Mouse (Mus musculus): ENCODE data around the gene Tspan9. TPM values are rescaled to one million over a fixed set of nuclear protein-coding genes. Genes with fewer than 3 reads are reported as not detected.
A peak's percentile ranks its signal among the peaks of the same experiment; 100 is the strongest.

Gene Tspan9
- polyA plus RNA-seq, 1 experiment from 2014 or later: 77.3 TPM

GRCm38 (mm10) chr6:128135459-128135858 lies 7.9 kb downstream of the Tspan9 start:
- no peak for DNase-seq (ENCODE audit: low spot score)
- no peak for TF ChIP-seq CTCF (IDR thresholded peaks at IDR 0.05; ENCODE audit: low read depth)
- TF ChIP-seq EP300 (optimal IDR thresholded peaks at IDR 0.05): no peak
- 57% methylated on average over 5 of the region's 5 CpGs for WGBS
- H3K27me3 ChIP-seq (ENCODE audit: control insufficient read depth, insufficient read depth, low read length): no peaks in the 10 kb centered on the region
- H3K36me3 ChIP-seq (ENCODE audit: control insufficient read depth, insufficient read depth, low read length): no peaks in the 10 kb centered on the region
- 0 out of 2 replicates have a peak overlapping the region, but pooled peaks have one; percentile 13 for H3K9ac ChIP-seq (ENCODE audit: low read length)
- peak overlapping the region; percentile 67 for H3K27ac ChIP-seq (replicated peaks)
- no peak overlapping the region for H3K4me2 ChIP-seq (replicated peaks; ENCODE audit: low read depth)
- no peak overlapping the region for H3K4me3 ChIP-seq (ENCODE audit: low read depth, low read length)
- no peaks in the 10 kb centered on the region for H3K9me3 ChIP-seq (ENCODE audit: control insufficient read depth, low read length)
- no peak for ATAC-seq (ENCODE audit: low FRiP score, low TSS enrichment)
- peaks cover 19% of the 10 kb centered on the region for H3K4me1 ChIP-seq (replicated peaks; ENCODE audit: control insufficient read depth, insufficient read depth)

- DNase-seq (ENCODE audit: low spot score) (no peak), ATAC-seq (ENCODE audit: low FRiP score, low TSS enrichment) (no peak)
- H3K4me1 ChIP-seq (replicated peaks; ENCODE audit: control insufficient read depth, insufficient read depth): peaks cover 19% of the 10 kb centered on the region
- 62% methylated on average over 5 of the region's 5 CpGs for WGBS
- H3K4me3 ChIP-seq (ENCODE audit: low read depth, low read length): no peak overlapping the region
- H3K36me3 ChIP-seq (ENCODE audit: control insufficient read depth, insufficient read depth, low read length): no peaks in the 10 kb centered on the region
- H3K27me3 ChIP-seq (ENCODE audit: control insufficient read depth, insufficient read depth, low read length): no peaks in the 10 kb centered on the region
- no peak overlapping the region for H3K4me2 ChIP-seq (replicated peaks; ENCODE audit: low read depth)
- H3K9me3 ChIP-seq (ENCODE audit: control insufficient read depth, low read length): no peaks in the 10 kb centered on the region
- H3K27ac ChIP-seq (replicated peaks): peak overlapping the region; percentile 67
- no peak for TF ChIP-seq EP300 (optimal IDR thresholded peaks at IDR 0.05)
- TF ChIP-seq CTCF (IDR thresholded peaks at IDR 0.05; ENCODE audit: low read depth): no peak
- H3K9ac ChIP-seq (ENCODE audit: low read length): 0 out of 2 replicates have a peak overlapping the region, but pooled peaks have one; percentile 13
Observed at GRCm38 (mm10) chr6:128135006-128135405, 8.4 kb downstream of the Tspan9 start.

DNA sequence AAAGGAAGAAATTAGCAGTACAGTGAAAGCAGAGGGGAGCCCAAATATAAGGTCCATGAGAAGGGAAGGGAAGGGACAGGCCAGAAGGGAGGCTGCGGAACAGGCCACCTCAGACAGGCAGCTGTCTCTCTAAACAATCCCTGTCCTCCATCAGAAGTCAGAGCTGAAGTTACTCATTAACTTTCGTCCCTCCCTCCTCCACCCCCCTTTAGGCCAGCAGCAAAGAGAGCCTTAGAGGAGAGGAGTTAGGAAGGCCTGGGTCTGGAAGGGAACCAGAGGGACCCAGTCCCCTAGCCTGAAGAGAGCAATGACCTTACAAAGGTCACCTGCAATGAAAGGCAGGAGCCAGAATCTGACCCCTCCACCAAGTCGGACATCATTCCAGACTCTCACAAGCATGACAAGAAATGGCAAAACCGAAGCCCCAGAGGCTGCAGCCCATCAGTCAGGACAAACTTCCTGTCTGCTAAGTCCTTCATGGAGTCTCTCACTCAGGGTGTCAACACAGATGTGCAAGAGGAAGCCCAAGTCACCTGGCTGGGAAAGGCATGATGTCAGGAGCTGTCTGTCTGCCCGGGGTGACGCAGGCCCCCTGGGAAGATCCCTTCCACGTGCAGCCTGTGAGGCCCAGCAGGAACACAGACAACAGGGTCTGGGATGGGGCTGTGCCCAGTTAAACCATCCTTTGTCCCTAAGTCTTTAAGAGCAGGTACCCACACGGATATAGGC lies 9.0 kb downstream of the Tspan9 start:
- 31% methylated on average over 8 of the region's 8 CpGs for WGBS
- H3K36me3 ChIP-seq (ENCODE audit: control insufficient read depth, insufficient read depth, low read length): no peaks in the 10 kb centered on the region
- no peak for TF ChIP-seq CTCF (IDR thresholded peaks at IDR 0.05; ENCODE audit: low read depth)
- no peak for TF ChIP-seq EP300 (optimal IDR thresholded peaks at IDR 0.05)
- no peak overlapping the region for H3K4me3 ChIP-seq (ENCODE audit: low read depth, low read length)
- no peaks in the 10 kb centered on the region for H3K9me3 ChIP-seq (ENCODE audit: control insufficient read depth, low read length)
- H3K4me2 ChIP-seq (replicated peaks; ENCODE audit: low read depth): no peak overlapping the region
- H3K27ac ChIP-seq (replicated peaks): peak overlapping the region; percentile 67
- DNase-seq (ENCODE audit: low spot score) (no peak), ATAC-seq (ENCODE audit: low FRiP score, low TSS enrichment) (peak; percentile 36; the same call in 1 of the 2 replicates)
- no peak overlapping the region for H3K9ac ChIP-seq (ENCODE audit: low read length)
- peaks cover 19% of the 10 kb centered on the region for H3K4me1 ChIP-seq (replicated peaks; ENCODE audit: control insufficient read depth, insufficient read depth)
- no peaks in the 10 kb centered on the region for H3K27me3 ChIP-seq (ENCODE audit: control insufficient read depth, insufficient read depth, low read length)

DNA sequence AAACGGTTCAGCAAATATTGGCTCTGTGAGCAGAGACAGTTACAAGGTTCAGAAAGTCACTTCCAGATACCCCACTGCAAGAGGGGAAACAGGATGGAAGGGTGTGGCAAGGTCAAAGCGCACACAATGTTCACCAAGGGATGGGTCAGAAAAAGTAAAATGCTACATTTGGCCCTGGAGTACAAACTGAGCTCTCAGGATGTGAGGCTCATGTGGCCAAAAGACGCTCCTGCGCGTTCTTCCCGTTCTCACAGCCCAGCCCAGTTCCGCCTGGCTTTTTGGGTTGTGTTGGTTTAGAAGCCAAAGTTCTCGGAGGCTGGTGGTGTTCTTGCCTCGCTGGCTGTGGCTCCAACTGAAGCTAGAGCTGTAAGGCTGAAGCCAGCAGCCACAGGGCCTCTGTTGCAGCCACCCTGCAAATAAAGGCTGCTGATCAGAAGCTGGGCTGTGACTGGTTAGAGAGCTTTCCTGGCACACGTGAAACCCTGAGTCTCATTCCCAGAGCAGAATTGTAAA lies 9.7 kb downstream of the Tspan9 start:
- H3K9ac ChIP-seq (ENCODE audit: low read length): no peak overlapping the region
- H3K4me2 ChIP-seq (replicated peaks; ENCODE audit: low read depth): no peak overlapping the region
- TF ChIP-seq EP300 (optimal IDR thresholded peaks at IDR 0.05) (no peak), CTCF (IDR thresholded peaks at IDR 0.05; ENCODE audit: low read depth) (no peak)
- H3K27ac ChIP-seq (replicated peaks): peak overlapping the region; percentile 67
- no peaks in the 10 kb centered on the region for H3K36me3 ChIP-seq (ENCODE audit: control insufficient read depth, insufficient read depth, low read length)
- no peak overlapping the region for H3K4me3 ChIP-seq (ENCODE audit: low read depth, low read length)
- peaks cover 19% of the 10 kb centered on the region for H3K4me1 ChIP-seq (replicated peaks; ENCODE audit: control insufficient read depth, insufficient read depth)
- H3K27me3 ChIP-seq (ENCODE audit: control insufficient read depth, insufficient read depth, low read length): no peaks in the 10 kb centered on the region
- WGBS: 47% methylated on average over 10 of the region's 10 CpGs
- DNase-seq (ENCODE audit: low spot score) (peak; percentile 35), ATAC-seq (ENCODE audit: low FRiP score, low TSS enrichment) (peak; percentile 61)
- no peaks in the 10 kb centered on the region for H3K9me3 ChIP-seq (ENCODE audit: control insufficient read depth, low read length)

DNA sequence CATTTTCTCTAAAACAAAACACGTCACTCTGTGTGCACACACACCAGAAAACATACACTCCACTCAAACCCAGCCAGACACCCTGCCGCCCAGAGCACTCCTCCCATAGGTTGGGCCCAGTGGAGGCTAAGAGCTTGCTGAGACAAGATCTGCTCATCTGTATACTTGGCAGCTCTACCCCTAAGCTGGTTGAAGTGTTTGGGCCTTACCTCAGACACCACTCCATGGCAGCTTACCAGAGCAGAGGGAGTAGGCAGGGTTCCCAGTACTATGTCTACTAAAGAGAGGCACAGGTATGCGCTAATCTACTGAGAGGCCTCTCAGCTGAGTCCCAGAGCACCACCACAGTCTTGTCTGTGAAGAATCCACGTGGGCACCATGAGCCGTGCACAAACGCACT lies 10.8 kb downstream of the Tspan9 start:
- no peak overlapping the region for H3K4me2 ChIP-seq (replicated peaks; ENCODE audit: low read depth)
- 58% methylated on average over 6 of the region's 6 CpGs for WGBS
- 0 out of 2 replicates have a peak overlapping the region, but pooled peaks have one; percentile 53 for H3K27ac ChIP-seq (replicated peaks)
- peak; percentile 71; the same call in 1 of the 2 replicates for ATAC-seq (ENCODE audit: low FRiP score, low TSS enrichment)
- no peak for TF ChIP-seq EP300 (optimal IDR thresholded peaks at IDR 0.05)
- TF ChIP-seq CTCF (IDR thresholded peaks at IDR 0.05; ENCODE audit: low read depth): no peak
- H3K36me3 ChIP-seq (ENCODE audit: control insufficient read depth, insufficient read depth, low read length): no peaks in the 10 kb centered on the region
- H3K9me3 ChIP-seq (ENCODE audit: control insufficient read depth, low read length): no peaks in the 10 kb centered on the region
- H3K4me3 ChIP-seq (ENCODE audit: low read depth, low read length): no peak overlapping the region
- H3K27me3 ChIP-seq (ENCODE audit: control insufficient read depth, insufficient read depth, low read length): no peaks in the 10 kb centered on the region
- DNase-seq (ENCODE audit: low spot score): no peak
- H3K9ac ChIP-seq (ENCODE audit: low read length): no peak overlapping the region
- peaks cover 19% of the 10 kb centered on the region for H3K4me1 ChIP-seq (replicated peaks; ENCODE audit: control insufficient read depth, insufficient read depth)

- ATAC-seq (ENCODE audit: low FRiP score, low TSS enrichment): no peak
- Histone ChIP-seq H3K9ac (ENCODE audit: low read length) (no peak overlapping the region), H3K9me3 (ENCODE audit: control insufficient read depth, low read length) (no peaks in the 10 kb centered on the region), H3K36me3 (ENCODE audit: control insufficient read depth, insufficient read depth, low read length) (no peaks in the 10 kb centered on the region), H3K4me3 (ENCODE audit: low read depth, low read length) (no peak overlapping the region), H3K27me3 (ENCODE audit: control insufficient read depth, insufficient read depth, low read length) (no peaks in the 10 kb centered on the region), H3K4me2 (replicated peaks; ENCODE audit: low read depth) (no peak overlapping the region), H3K27ac (replicated peaks) (no peak overlapping the region), H3K4me1 (replicated peaks; ENCODE audit: control insufficient read depth, insufficient read depth) (peaks cover 19% of the 10 kb centered on the region)
- no peak for DNase-seq (ENCODE audit: low spot score)
- WGBS: 42% methylated on average over 2 of the region's 2 CpGs
- TF ChIP-seq EP300 (optimal IDR thresholded peaks at IDR 0.05) (no peak), CTCF (IDR thresholded peaks at IDR 0.05; ENCODE audit: low read depth) (no peak)
Observed at GRCm38 (mm10) chr6:128131390-128131789, 12.0 kb downstream of the Tspan9 start.
